Mouse (Mus musculus) mesoderm, embryonic 11.5 days (tissue): ENCODE results near the gene Cttnbp2.

Experiments used
- DNase-seq: peaks from one replicate; pipeline ENCODE4 v3.0.0-alpha.2; 2012; ENCODE audit warnings: low read depth, low spot score

Cttnbp2 gene

DNA sequence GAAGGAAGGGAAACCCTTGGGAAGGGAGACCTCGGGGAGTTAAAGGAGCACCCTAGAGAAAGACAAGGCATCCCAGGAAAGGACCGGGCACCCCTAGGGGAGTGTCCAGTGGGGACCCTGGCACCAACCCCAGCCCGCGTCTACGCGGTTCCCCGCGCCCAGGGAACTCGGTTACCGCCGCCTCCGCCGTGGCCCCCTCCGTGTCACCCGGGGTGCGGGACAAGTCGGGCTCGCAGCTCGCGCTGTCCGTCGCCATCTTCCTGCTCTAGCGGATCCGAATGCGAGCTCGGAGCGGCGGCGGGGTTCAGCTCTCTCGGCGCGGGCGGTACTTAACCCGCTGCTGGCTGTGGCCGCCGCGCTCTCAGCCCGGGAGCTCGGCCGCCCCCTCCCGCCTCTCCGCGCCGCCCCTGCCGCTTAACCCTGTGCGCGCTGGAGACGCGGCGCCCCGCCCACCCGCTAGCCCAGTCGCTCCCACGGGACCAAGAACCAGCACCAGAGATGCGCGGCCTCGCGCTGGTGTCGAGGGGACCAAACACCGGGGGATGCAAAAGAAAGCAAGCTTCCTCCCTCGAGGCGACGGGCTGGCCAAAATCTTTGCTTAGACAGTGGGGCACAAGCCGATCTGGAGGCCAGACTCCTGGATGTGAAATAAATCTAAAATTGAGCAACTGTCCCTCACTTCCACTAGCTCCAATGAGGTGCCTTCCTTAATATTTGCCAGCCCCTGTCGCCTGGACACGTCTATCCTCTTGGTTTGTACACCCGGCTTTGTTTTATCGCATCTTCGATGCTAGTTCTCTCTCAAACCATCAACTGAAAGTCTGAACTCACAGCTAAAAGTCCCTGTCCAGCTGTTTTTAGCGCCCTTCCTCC lies at the start of gene Cttnbp2:
Gene Cttnbp2 (minus strand): TSS at position 364 of the 873 bp plus-strand sequence.
- peak; percentile 72 for DNase-seq

DNA sequence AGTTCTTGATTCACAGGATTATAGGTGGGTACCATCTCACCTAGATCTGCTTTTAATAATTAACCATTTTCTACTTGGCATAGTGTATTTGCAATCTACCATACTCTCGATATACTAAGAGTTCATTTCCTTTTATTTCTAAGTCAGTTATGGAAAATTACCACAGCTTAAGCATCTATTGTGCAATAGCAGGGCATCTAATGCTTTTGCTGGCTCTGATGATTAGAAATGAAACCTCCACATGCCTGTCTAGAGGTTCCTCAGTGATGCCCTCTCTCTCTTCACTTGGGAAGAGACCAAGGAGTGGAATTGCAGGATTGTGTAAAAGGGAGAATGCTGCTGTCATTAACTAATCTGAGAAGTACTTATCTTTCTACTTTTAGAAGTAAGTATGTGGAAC lies 44.4 kb upstream of the Cttnbp2 start:
- DNase-seq, result no peak

DNA sequence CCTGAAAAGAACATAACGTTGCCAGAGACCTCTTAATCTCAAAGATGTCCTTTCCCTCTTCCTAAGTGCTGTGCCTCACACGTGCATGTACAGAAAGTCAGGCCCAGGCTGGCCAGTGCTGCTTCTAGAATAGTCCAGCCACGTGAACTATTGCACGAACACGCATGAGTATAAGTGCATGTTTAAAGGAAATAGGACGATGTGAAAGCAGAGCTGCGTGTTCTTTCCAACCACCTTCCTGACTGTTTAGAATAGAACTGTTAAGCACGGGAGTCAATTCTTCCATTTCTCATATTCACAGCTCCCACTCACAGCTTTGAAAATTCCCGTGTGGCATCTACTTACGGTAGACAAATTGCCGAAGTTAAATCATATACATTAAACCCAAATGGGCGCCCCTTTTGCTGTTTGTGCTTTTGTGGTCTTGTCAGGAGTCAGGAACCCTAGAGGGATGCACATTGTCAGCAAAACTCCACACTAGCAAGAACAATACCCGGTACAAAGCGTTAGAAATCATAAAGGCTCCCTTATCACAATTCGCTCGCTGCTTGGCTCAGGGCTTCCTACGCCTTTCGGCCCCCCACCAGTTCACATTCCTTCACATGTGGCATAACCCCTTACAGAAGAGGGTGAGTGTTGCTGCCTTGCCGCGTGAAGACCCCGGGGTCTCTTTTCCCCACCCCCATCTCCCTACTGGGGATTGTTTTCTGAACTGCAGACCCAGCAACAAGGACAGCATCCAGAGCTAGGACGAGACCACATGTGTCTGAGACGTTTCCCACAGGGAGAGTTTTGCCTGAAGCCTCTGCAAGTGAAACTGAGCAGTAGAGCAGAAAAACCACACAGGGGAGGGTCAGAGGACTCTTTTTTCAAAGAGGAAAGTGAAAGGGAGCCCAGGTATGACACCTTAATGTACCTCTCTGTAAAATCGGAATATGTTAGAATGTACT lies 33.1 kb upstream of the Cttnbp2 start:
- peak; percentile 8 for DNase-seq

DNA sequence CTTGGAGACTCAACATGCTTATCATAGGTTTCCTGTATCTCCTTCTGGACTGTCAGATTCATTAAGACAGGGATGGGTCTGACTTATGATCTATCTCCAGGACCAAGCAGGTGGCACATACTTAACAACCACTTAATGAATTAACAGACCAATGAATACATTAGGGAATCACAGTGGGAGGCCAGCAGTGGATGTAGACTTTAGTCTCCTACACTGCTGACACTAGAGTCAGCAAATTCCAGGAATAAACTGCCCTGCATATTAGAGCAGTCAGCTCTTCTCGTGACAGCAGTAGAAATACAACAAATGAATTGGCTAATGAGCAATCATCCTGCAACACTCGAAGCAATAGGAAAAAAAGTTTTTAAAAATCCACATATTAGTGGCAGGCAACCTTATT lies 29.2 kb upstream of the Cttnbp2 start:
- DNase-seq, result no peak

DNA sequence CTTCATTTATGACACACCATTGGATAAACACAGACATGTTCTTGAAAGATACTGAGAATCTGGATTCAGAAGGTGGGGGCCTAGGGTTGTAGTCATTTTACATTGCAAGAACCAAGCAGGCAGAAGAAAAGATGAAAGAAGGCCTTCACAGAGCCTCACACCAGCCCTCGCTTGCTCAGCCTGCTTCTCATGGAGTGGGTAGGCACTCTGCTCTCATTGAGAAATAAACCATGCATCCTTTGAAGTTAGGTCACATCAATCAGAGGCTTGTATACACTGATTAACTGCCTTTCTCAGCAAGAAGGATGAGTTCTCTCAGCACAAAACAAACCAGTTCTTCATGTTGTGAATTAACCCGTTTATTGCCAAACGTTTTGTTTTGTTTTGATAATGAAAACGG lies 25.8 kb upstream of the Cttnbp2 start:
- DNase-seq, result peak; percentile 8

DNA sequence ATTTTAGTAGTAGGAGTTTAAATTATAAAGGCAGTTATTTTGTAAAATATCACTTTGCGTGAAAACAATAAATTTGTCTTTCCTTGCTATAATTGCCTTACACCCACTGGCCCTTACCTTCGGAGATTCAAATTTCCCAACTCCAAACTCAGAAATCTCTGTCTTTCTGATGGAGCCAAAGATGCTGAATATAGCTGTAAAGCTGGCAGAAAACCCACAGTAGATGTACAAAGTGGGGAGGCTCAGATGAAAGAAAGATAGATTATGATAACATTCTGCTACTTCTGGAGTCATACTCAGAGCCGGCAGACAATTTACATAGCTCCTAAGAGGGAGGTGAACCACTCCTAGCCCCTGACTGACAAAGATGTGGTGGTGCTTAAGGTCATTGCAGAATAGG lies 15.8 kb upstream of the Cttnbp2 start:
- no peak for DNase-seq

DNA sequence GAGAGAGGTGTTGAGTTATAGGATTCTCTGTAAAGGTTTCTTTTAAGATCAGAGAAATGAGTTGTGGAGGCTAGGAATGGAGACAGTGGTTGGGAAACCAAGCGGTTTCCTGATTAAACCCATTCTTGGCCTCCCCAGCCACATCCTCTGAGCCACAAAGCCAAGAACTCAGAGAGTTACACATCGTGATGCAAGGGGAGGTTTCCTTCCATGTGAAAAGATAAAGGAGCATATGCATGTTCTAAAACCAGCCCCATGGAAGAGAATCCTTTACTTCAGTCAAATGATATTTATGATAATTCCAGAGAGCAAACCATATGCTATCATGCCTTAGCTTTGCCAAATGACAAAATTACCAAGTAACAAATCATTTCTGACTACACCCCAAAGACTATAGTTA lies 3.0 kb upstream of the Cttnbp2 start:
- no peak for DNase-seq

DNA sequence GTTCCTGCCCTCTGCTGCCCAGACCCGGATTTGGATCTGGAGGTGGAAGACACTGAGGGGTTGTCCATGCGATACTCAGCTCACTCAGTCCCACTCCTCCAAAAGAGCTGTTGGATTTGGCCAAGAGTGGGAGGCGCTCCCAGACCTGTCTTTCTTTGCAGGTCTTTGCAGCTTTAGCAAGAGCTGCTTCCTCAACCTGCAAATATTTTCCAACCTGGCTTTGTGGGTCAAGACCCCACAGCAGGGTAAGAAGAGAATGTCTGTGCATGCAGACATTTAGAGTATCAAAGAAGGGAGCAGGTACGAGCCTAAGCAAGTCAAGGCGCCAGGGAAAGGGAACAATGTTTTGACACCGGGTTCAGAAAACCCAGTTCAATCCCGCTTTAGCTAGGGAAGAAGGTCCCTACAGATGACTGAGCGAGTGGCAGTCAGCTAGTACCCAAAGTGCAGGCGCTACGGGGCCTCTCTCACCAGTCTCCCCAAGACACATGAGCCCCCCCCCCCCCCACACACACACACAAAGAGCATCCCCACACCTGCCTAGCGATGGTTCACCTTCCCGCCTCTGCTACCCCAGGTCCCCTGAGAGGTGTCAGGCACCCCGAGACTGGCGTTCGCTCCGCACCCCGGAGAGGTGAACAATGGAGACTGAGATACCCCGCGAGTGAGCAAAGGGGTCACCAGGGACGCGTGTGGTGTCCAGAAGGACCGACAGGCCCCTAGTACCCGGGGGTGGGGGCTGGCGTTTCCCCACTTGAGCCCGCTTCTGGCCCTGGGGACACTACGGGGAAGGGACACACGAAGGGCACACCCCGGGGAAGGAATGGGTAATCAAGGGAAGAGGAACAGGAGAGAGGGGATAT lies 801 bp downstream of the Cttnbp2 start:
- DNase-seq, result peak; percentile 28

DNA sequence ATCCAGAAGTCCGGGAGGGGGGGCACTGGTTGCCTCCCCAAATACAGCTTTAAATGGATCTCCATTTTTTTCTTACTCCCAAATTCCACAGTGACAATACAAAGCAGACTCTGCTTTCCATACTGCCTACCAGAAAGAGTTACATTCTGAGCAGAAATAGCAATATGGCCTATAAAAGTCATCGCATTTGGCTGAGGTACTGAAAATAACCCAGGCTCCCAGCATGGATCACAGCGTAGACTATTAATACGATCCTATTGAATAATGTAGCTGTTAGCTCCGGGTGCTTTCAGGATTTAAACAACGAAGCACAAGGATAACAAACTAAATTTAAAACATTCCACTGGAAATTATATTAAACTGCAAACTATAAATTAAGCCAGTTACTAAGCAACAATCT lies 2.8 kb downstream of the Cttnbp2 start:
- no peak for DNase-seq

DNA sequence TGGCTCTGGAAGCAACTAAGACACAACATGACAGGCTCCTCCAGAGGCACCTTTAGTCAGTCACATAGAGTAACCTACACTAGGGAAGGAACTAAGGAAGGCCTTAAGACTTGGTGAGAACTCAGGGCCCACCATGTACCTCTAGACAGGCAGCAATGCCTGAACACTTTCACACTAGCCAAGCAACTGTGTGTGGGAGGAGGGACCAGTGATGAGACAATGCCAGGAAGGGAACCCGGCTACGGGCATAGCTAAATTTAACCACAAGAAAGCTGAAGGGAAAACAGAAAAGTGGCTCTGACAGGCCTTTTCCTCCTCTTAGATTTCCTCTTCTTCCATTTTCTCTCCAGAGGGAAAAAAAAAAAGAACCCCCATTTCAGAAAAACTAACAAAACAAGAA lies 6.6 kb downstream of the Cttnbp2 start:
- no peak for DNase-seq

DNA sequence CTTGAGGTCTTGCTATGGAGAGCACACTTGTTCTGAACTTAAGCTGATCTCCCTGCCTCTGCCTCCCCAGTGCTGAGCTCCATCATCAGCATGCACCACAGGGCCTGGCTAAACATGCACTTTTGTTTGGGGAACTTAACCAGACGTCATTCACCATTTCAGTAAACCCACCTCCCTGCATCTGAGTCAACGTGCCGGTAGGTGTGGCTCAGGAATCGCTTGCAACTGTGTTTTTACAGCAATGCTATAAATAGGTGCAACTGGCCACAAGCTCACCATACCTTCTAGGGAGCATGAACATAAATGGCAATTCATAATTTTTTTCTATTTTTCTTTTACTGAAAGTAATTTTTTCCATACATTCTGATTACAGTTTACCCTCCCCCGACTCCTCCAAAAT lies 14.8 kb downstream of the Cttnbp2 start:
- no peak for DNase-seq

DNA sequence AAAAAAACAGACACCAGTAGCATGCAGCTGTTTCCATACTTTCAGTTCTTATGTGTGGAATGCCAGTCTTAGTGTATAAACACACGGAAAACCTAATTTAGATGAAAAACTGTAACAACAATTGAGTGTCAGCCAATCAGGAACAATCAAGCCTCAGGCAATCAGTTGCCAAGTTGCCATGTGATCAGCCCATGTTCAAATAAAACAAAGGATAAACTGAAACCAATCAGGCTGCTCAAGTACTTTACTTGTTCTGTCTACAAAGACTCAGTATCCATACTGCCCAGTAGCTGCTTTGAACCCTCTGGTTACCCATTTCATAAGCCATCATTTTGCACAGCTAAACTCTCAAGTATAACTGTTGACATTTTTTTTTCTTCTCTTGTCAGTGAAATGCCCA lies 21.7 kb downstream of the Cttnbp2 start:
- no peak for DNase-seq

DNA sequence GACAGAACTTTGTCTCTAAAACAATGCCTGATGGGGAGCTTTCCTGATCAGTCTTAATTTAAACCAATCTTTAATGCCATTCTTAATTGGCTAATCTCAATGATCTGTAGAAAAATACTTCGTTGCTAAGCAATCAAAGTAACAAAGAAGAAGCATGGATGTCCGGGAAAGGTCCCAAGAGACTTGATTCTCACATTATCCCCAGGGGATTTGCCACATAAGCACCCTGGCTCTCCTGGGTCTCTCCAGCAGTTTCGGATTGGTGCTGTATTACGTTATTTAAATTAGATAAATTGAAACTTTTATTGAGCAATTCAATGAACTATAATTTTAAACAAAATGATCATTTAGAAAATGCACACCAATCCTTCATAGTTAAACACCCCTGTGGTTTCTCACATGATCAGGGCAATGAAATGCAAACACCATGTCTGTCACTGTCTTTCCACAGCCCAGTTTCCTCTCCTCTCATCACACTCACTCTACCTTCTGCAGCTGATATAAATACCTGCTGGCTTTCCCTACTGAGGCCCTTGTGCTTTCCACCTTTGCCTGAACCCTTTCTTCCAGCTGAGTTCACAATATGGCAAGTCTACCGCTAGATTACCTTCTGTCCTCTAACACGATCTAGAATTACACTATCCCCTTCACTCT lies 22.3 kb downstream of the Cttnbp2 start:
- no peak for DNase-seq

DNA sequence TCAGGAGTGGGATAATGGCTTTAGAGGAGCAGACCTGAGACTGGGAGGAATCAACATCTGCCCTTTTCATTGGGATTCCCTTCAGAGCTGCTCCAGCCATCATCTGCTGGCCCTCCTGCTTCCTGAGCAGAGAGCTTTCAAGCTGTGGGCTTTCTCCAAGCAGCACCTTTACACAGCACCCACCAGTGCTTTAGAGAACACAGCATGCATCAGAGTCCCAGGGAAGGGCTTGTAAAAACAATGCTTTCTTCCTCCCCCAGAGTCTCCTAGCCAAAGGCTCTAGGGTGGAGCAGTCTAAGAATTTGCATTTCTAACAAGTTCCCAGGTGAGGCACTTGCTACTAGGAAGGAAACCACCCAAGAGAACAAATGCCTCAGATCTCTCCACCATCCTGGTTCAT lies 29.6 kb downstream of the Cttnbp2 start:
- no peak for DNase-seq

DNA sequence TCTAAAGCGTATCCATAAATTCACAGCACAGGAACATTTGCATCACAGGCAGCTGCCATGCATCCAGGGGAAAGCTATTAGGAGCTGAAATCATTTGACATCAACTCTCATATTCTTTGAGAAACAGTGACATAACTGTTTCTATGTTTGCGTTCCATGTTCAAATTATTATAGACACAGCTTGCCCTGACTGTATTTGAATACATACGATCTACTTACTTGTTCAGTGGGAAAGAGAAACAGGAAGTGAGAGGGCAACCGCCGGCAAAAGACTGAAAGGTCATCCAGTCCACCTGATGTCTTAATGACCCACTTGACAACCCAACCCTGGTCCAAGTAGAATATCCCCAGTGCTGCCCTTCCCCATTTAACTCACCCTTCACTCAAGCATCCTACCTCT lies 30.6 kb downstream of the Cttnbp2 start:
- DNase-seq, result no peak

DNA sequence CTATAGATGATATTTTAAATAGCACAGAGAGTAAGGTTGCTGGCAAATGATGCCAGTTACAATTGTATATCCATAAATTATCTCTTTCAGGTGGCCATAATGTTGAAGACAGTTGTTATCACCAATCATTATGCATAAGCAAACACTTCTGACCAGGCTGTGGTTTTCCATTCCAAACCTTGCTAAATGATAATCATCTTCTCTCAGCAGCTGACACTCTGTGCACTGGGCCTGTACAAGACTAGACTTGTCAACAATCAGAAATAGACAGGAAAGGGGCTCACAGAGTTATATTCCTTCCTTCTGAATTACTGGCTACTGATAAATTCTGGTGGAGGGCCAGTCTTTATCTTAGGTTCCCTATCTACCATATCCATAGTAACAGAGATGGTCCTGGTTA lies 32.1 kb downstream of the Cttnbp2 start:
- DNase-seq, result no peak

DNA sequence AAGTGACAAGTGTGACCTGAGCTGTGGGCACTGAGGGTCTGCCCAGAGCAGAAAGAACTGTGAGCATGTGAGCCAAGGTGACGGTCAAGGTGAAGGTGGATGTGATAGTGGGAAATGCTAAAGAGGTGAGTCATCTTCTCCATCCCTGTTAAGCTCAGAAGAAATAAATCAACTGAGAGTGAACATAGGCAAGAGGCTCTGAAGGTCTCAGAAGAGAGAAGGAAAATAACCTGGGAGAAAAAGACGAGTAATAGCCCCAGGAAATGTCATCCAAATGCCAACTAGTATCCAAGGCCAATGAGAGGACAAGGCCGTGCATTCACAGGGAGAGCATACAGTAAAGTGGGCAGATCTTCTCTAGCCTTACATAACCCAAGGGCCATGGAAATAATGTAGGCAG lies 32.9 kb downstream of the Cttnbp2 start:
- DNase-seq, result no peak

DNA sequence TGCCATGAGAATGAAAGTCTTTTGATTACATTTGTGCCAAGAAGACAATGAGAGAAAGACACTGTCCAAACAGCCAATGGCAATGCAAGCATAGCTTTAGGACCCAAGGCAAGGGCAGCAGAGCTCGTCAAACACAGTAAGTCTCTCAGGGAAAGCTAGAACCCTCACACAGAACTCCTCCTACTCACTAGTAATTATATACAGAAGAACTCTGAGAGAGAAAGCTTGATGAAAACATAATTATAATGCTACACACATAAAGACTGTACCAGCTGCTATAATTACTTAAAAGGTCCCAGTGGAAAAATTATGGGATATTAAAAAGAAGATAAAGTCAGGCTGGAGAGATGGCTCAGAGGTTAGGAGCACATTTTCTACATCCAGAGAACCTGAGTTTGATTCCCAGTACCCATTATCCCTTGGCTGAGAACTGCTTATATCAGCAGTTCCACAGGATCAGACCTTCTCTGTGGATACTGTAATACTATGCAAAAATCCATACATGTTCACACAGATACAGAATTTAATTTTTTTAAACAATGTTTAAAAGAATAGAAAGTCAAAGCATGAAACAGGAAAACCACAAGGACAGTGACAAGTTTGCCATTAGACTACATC lies 37.2 kb downstream of the Cttnbp2 start:
- DNase-seq, result no peak

DNA sequence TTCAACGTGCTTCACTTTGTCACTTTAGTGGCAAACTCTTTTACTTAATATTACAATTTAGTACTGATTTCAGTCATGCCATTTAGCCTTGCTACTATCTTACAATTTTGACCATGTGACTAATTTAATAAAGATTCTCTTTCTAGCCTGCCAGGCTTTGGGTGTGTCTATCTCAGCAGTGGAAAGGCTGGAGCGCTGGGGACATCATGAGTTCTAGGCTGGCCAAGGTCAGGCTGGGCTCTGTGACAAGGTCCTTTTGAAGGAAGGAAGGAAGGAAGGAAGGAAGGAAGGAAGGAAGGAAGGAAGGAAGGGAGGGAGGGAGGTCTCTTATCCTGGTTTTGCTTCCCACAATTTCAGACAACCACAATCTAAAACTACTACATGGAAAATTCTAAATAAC lies 39.7 kb downstream of the Cttnbp2 start:
- DNase-seq, result no peak

DNA sequence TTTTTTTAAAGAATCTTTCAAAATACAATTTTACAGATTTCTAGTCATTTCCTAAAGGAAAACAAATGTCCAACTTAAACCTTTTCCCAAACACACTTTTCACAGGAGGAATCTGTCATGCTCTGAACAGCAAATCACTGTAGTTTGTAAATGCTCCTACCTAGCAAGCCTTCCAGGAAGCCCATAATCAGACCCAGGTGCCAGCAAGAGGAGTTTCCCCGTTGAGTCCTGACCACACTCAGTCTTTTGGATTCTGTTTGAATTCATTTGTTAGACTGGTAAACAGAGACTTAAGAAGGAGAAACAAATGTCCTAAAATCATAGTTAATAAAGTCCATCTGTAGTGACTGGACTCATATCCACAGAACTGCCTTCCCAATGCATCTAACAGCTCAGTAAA lies 40.1 kb downstream of the Cttnbp2 start:
- DNase-seq, result peak; percentile 37

DNA sequence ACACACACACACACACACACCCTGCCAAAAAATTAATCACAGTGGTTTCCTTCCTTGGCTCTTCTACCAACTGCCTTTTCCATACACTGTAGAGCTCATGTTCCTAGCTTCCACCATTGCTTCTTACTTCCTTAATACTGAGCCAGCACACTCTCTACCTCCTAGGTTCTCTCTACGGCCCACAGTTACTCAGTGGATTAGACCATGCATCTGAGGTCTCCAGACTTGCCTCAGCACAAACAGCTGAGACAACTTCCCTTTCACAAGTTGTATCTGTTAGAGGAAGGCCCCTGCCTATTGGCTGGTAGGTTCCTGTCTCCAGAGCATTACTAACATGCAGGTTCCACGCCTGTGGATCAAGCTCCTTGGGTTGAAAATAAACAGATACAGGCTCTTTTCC lies 45.4 kb downstream of the Cttnbp2 start:
- no peak for DNase-seq
